Mouse (Mus musculus) G1E (cell line): ENCODE results near the gene Robo2. TPM values are rescaled to one million over a fixed set of nuclear protein-coding genes. Genes with fewer than 3 reads are reported as not detected.

ENCODE experiments used
- ATAC-seq: 2 replicates; pipeline ENCODE4 v1.8.0; 2016; ENCODE audit warnings: mild to moderate bottlenecking; ENCODE audit not compliant: insufficient number of reproducible peaks, poor library complexity, low FRiP score, severe bottlenecking; ENCODE audit errors: extremely low read depth
- DNase-seq: peaks from one replicate; pipeline ENCODE4 v3.0.0; 2012; ENCODE audit warnings: low spot score
- H3K27me3 ChIP-seq: 2 replicates; pipeline ENCODE4 v1.6.1; 2012; ENCODE audit warnings: mild to moderate bottlenecking, low read length, inconsistent platforms; ENCODE audit not compliant: insufficient read depth
- H3K36me3 ChIP-seq: replicated peaks from 2 replicates; pipeline ENCODE3; 2012; ENCODE audit warnings: mild to moderate bottlenecking, inconsistent platforms
- H3K4me1 ChIP-seq: 2 replicates; pipeline ENCODE4 v1.6.1; 2012; ENCODE audit warnings: low read depth, low read length, inconsistent platforms, mixed read lengths; ENCODE audit not compliant: insufficient read depth
- H3K4me3 ChIP-seq: 2 replicates; pipeline ENCODE4 v1.5.1; 2012; ENCODE audit warnings: low read depth, mild to moderate bottlenecking, inconsistent platforms, low read length, moderate library complexity, mixed read lengths
- H3K9me3 ChIP-seq: replicated peaks from 2 replicates; pipeline ENCODE4 v1.6.1; 2012; ENCODE audit warnings: inconsistent platforms
- CTCF ChIP-seq: IDR thresholded peaks from 2 replicates; pipeline ENCODE4 v1.5.1; 2012; ENCODE audit warnings: low read depth, low read length, inconsistent platforms, mixed read lengths
- GATA1 ChIP-seq: IDR thresholded peaks from 2 replicates; pipeline ENCODE4 v1.6.1; 2012; ENCODE audit warnings: borderline replicate concordance, low read length, inconsistent platforms, mixed read lengths
- GATA2 ChIP-seq: IDR thresholded peaks from 2 replicates; pipeline ENCODE4 v1.6.1; 2012; ENCODE audit warnings: low read depth, low read length, inconsistent platforms, borderline replicate concordance
- POLR2AphosphoS5 ChIP-seq: IDR thresholded peaks from 2 replicates; pipeline ENCODE4 v1.6.1; 2012; ENCODE audit warnings: low read depth, low read length, inconsistent platforms; ENCODE audit not compliant: insufficient replicate concordance
- TAL1 ChIP-seq: conservative IDR thresholded peaks from 2 replicates; pipeline ENCODE4 v1.6.1; 2012; ENCODE audit warnings: low read depth, low read length, inconsistent platforms, mixed read lengths
- polyA plus RNA-seq: library from polyadenylated mRNA; stranded (reverse); fragments of >175 nt; gene quantifications from 2 replicates; pipeline ENCODE4 v1.2.3, GENCODE M21; 2012
- total RNA-seq, 2 experiments: library from RNA; stranded (forward) in 1 of 2; stranded (reverse) in 1 of 2; fragments of 200-1000 nt in 1 of 2; fragments of >200 nt in 1 of 2; fragmentation: Nextera tagmentation in 1 of 2; gene quantifications; 2 replicates each; pipeline ENCODE4 v1.2.3; 2014 to 2017

Gene Robo2
- total and polyA plus RNA-seq, 3 experiments = 0.44 TPM; not detected in 2

GRCm38 (mm10) chr16:74092997-74093801, 318.4 kb downstream of the Robo2 start:
- DNase-seq (no peak), ATAC-seq (no peak)
- Histone ChIP-seq H3K9me3 (no peaks in the 10 kb centered on the region), H3K36me3 (no peaks in the 10 kb centered on the region), H3K4me3 (no peak overlapping the region), H3K27me3 (no peaks in the 10 kb centered on the region), H3K4me1 (no peaks in the 10 kb centered on the region)
- TF ChIP-seq POLR2AphosphoS5 = no peak
- TF ChIP-seq CTCF = no peak
- TF ChIP-seq GATA2 = no peak
- TF ChIP-seq TAL1 = no peak
- TF ChIP-seq GATA1 = no peak

- TF ChIP-seq TAL1 (no peak), GATA2 (no peak), POLR2AphosphoS5 (no peak), CTCF (no peak), GATA1 (no peak)
- H3K4me3 ChIP-seq = no peak overlapping the region
- no peaks in the 10 kb centered on the region for H3K9me3 ChIP-seq
- no peak for DNase-seq
- H3K27me3 ChIP-seq = no peaks in the 10 kb centered on the region
- no peak for ATAC-seq
- no peaks in the 10 kb centered on the region for H3K36me3 ChIP-seq
- H3K4me1 ChIP-seq = no peaks in the 10 kb centered on the region
Measured at GRCm38 (mm10) chr16:74089951-74090350, 321.7 kb downstream of the Robo2 start.

GRCm38 (mm10) chr16:74084188-74084587, 327.4 kb downstream of the Robo2 start:
- no peak for ATAC-seq
- TF ChIP-seq GATA1 (no peak), CTCF (no peak), POLR2AphosphoS5 (no peak), GATA2 (no peak), TAL1 (no peak)

GRCm38 (mm10) chr16:74072671-74073070, 339.0 kb downstream of the Robo2 start:
- H3K27me3 ChIP-seq = no peaks in the 10 kb centered on the region
- H3K4me1 ChIP-seq = no peaks in the 10 kb centered on the region
- TF ChIP-seq GATA1 (no peak), TAL1 (no peak), CTCF (no peak), POLR2AphosphoS5 (no peak), GATA2 (no peak)
- ATAC-seq (no peak), DNase-seq (no peak)
- H3K4me3 ChIP-seq = no peak overlapping the region
- H3K9me3 ChIP-seq = no peaks in the 10 kb centered on the region
- H3K36me3 ChIP-seq = no peaks in the 10 kb centered on the region

More at GRCm38 (mm10) chr16:74084188-74084587, 327.4 kb downstream of the Robo2 start:
- no peak for DNase-seq
- Histone ChIP-seq H3K4me1 (no peaks in the 10 kb centered on the region), H3K36me3 (no peaks in the 10 kb centered on the region), H3K4me3 (no peak overlapping the region), H3K9me3 (no peaks in the 10 kb centered on the region), H3K27me3 (no peaks in the 10 kb centered on the region)

- H3K9me3 ChIP-seq = no peaks in the 10 kb centered on the region
- TF ChIP-seq GATA1 = no peak
- TF ChIP-seq GATA2 = no peak
- no peak for TF ChIP-seq TAL1
- TF ChIP-seq CTCF = no peak
- TF ChIP-seq POLR2AphosphoS5 = no peak
- H3K36me3 ChIP-seq = no peaks in the 10 kb centered on the region
- H3K27me3 ChIP-seq = no peaks in the 10 kb centered on the region
- ATAC-seq (no peak), DNase-seq (no peak)
- no peak overlapping the region for H3K4me3 ChIP-seq
- no peaks in the 10 kb centered on the region for H3K4me1 ChIP-seq
Measured at GRCm38 (mm10) chr16:74070628-74071027, 341.0 kb downstream of the Robo2 start.

- no peak for ATAC-seq
- TF ChIP-seq CTCF = no peak
- TF ChIP-seq TAL1 = no peak
- TF ChIP-seq POLR2AphosphoS5 = no peak
- no peak for TF ChIP-seq GATA2
- TF ChIP-seq GATA1 = no peak
- H3K9me3 ChIP-seq = no peaks in the 10 kb centered on the region
- no peak for DNase-seq
- no peaks in the 10 kb centered on the region for H3K27me3 ChIP-seq
- no peak overlapping the region for H3K4me3 ChIP-seq
- no peaks in the 10 kb centered on the region for H3K36me3 ChIP-seq
- no peaks in the 10 kb centered on the region for H3K4me1 ChIP-seq
Measured at GRCm38 (mm10) chr16:74065958-74066357, 345.7 kb downstream of the Robo2 start.
